Mouse (Mus musculus): ENCODE measurements around the gene Rtraf.
"Not testable (repeated sequence)": the region's sequence is repeated elsewhere in the genome, so short reads cannot be mapped to it uniquely, and the experiment has no call there.

Gene Rtraf

DNA sequence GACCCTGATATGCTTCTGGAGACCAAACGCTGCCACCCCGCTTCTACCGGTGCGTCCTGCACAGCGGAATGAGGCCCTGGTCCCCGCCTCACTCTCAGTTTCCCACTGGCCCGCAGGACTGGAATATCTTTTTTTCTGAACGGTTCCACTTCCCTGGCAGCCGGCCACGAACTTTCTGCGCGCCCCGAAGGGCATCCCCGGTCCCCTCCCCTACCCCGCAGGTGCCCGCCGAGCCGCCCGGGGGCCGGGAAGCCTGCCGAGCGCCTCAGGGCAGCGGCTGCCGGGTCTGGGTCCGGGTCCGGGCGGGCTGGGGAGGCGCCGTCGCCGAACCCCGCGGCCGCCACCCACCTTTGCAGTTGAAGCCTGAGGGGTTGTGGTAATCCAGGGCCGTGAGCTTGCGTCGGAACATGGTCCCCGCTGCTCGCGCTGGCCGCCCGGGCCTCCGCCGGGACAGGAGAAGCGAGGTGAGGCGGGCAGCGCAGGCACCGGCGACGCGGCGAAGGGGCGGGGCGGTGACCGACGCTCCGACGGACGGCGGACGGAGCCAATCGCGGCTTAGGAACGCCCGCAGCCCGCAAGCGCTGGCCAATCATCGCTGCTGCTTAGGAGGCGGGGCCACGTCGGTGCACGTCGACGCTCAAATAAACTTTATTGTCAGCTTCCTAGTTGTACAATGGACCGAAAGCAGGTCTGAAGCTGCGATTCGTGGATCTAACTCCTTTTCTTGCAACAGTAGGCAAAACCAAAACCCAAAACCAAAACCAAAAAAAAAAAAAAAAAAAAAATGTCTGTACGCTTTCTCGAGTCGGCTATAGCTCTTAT, at the start of gene Rtraf:
Gene Rtraf (minus strand): TSS at position 504 of the 822 bp plus-strand sequence.
- in situ Hi-C loops (cut with MboI, MseI) = loop anchor here (25.0 kb wide), 1 partner anchor 236 kb away; the partner anchor contains the start of gene Gm2237

DNA sequence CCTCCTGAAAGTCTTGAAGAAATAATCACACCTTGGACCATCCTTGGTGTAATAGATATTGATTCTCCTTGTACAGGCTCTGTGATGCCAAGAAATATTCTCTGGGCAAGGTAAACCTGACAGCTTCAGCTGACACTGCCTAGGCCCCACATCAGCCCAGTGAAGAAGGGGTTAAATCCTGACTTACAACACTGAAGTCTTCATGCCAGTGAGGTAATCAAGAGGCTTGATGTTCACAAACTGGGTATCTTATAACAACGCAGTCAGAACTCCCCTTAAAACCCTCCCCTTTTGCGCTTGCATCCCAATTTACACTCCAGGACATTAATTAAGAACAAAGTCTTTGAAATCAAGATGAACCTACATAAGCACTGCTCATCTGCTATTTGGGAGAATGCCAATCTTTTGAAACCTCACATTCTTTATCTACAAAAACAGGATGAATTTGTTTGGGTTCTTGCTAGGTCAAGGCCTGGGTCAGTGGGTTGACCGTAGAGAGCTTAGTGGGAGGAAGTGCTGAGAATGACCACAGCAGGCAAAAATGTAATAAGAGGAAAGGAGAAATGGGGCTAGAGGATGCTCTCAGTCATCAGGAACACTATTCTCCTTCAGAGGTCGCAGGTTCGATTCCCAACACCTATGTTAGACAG, 43.8 kb upstream of the Rtraf start:
- in situ Hi-C loops (cut with MboI, MseI) = no loop called here

DNA sequence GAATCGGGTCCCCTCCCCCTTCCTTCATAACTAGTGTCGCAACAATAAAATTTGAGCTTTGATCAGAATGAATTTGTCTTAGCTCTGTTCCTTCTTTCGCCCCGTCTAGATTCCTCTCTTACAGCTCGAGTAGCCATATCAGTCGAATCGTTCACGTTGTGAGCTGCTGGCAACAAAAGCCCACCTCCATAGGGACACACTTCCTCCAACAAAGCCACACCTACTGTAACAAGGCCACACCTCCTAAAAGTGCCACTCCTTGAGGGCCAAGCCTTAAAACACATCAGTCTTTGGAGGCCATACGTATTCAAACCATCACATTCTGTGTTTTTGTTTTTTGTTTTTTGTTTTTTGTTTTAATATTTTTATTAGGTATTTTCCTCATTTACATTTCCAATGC, 41.5 kb upstream of the Rtraf start:
- in situ Hi-C loops (cut with MboI, MseI) = not testable (repeated sequence)

DNA sequence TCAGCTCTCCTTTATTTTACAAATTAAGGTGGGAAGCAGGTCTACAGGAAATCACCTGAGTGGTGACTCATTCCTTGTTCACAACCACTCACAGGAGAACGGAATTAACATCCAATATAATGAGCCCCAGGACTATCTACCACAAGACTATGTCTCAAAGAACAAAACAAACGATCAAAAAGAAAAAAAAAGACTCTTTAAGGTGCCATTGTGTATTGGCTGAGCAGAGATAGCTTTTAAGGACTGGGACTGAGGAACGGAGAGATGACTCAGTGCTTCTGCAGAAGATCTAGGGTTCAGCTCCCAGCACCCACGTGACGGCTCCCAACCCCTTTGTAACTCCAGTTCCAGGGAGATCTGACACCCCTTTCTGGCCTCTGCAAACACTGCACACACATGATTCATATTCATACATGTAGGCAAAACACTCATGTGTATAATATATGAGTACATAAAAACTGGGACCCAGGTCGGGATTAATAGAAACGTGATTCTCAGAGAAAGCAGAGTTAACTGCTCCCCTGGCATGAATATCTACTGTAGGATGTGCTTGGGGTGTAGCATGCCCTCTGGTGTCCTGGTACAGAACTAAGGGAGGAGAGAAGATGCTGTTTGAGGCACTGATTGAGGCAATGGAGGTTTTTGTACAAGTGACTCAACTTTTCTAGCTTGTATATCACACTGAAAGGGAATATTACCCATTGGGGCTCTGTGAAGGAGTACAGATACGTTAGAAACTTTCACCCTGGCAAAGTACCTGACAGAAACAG, 37.9 kb upstream of the Rtraf start:
- in situ Hi-C loops (cut with MboI, MseI) = no loop called here

DNA sequence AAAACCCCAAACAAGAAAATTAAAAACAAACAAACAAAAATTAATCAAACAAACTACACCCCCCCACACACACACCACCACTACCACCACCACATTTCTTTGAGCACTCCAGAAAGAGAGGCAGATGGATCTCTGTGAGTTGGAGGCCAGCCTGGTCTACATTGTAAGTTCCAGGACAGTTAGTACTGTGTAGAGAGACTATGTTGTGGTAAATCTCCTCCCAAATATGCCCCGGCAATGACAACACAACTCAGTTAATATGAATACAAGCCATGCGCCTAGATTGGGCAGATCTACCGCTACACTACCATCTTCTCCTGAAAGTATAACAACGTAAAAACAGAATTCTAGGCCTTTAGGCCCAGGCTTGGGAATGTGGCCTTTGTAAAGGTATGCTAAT, 36.7 kb upstream of the Rtraf start:
- in situ Hi-C loops (cut with MboI, MseI) = no loop called here

DNA sequence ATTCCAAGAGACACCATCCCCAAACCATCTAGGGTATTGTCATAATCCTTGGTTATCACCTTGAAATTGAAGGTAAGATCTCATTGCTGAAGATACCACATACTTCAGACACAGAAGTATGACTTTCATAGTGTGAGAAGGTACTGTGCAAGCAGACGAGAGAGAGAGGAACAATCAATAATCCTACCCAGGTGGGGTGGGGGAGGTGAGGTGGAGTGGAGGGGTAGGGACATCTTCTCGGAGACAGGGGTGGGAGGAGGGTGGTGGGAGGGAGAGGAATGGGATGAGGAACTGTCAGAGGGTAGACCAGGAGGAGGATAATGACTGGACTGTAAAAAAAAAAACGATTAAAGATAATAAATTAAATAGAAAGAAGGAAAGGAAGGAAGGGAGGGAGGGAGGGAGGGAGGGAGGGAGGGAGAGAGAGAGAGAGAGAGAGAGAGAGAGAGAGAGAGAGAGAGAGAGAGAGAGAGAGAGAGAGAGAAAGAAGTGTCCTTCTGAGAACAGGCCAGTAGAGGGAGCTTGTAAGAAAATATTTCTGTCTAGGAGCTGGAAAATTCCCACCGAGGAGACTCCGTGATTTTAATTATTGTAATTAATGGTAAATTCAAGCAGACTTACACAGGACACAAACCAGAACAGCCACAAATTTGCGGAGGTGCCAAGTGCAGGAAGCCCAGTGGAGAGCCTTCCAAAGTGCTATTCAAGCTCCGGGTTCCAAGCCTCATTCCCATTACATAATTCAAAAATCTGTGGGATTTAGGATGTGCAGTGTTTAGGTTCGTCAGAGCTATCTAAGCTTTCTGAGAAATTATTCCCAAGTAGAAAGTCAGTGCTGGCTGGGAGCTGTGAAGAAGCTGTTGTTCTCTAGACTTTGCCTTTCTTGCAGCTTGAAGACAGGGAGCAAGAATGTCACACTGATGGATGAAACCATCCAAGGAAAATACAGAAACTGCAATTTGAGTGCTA, 35.5 kb upstream of the Rtraf start:
- in situ Hi-C loops (cut with MboI, MseI) = no loop called here

DNA sequence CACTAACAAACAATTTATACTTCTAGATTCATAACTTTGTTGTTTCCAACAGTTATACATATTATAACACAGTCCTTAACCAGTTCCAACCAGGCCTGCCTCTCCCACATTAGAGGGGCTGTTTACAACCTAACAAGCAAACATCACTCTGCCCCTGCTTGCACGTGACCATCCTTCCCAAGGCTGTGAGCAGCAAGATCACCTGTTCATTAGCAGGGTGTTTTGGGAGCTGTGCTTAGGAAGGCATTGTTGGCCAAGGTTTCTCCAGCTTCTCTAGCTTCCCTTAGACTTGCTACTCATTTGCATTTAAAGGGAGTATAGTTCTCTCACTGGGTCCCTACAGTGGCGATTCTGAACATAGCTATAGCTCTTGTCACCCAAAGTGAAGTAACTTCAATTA, 34.7 kb upstream of the Rtraf start:
- in situ Hi-C loops (cut with MboI, MseI) = no loop called here

DNA sequence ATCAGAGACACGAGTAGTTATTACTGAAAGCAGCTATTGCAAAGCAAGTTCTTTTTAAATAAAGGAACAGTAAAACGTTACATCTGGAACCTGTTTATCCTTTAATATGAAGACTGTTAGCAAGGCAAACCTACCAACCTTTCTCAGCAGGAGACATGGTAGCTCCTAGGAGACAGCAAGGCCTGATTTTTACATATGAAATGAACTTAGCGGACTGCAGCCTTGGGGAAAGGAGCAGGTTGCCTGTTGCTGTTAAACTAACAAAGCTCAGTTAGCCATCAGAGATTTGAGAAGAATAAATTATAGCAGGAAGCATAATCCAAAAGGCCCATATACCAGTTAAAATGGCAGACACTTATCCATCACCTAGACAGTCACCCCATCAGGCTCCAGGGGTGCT, 29.8 kb upstream of the Rtraf start:
- in situ Hi-C loops (cut with MboI, MseI) = no loop called here

DNA sequence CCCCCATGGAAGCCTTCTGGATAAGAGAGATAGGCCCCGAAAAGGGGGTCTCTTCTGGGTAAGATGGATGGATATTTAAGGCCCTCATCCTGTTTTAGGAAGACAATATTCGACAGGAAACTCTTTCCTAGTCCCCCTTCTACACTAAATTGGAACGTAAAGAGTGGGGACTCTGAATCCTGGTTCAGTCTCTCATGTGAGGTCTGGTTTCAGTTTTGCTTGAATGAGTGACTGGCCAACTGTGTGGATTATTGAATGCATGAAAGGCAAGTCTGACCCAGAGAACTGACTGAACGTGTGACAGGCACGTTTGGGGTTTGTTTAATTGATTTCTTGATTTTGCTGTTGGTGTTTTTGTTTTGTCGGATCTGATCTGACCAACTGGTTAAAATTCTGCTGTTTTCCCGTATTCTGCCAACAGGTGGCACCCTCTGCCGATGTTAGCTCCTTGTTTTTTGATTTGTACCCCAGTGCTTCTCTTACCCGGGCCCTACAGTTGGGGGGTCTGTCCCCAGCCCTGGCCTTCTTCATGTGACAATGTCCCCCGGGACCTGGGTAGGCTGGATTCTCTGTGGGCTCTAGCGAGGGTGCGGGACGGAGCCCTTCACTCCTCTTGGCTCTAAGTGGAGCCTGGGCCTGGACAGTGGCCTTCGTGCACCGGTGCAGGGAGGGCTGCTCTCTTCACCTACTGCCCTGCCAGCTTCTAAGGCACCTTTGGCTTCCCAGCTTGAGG, 16.1 kb upstream of the Rtraf start:
- in situ Hi-C loops (cut with MboI, MseI) = loop anchor here (5.0 to 10.0 kb wide), 2 partner anchors 233 to 415 kb away; no protein-coding TSS in a partner anchor

DNA sequence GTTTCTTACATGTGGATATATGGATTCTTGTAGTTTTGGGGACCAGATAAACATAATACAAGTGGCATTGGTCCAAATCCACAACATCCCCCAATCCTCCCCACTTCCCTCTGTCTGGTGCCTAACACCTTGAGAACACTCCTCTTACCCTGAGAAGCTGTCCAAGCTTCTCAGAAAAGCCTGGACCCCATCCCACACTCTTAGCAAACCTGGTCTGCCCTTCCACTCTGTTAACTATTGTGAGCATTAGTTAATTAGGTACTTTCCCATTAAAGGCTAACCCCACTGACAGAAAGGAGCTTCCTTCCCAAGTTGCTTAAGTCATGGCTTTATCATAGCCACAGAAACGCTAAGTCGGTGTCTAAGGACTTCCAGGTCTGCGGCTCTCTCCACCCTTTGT, 12.7 kb upstream of the Rtraf start:
- in situ Hi-C loops (cut with MboI, MseI) = loop anchor here (5.0 to 10.0 kb wide), 2 partner anchors 236 to 419 kb away; no protein-coding TSS in a partner anchor

DNA sequence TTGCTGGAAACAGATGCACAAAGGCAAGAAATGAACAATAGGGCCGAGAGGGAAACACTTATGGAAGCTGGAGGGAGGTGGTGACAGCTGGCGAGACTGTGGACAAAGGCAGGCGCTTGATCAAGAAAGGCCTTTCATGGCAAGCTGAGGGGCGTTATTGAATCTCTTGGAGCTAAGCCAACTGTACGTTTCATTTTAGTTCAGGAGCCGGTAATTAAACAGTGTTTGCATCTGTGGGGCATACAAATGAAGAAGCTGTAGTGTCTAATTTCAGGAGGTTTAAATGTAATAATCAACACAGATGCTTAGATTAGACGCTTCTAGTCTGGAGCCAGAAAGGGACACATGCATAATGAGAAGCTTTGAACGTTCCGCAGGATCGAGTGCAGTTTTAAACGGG, 1.9 kb upstream of the Rtraf start:
- in situ Hi-C loops (cut with MboI, MseI) = no loop called here

DNA sequence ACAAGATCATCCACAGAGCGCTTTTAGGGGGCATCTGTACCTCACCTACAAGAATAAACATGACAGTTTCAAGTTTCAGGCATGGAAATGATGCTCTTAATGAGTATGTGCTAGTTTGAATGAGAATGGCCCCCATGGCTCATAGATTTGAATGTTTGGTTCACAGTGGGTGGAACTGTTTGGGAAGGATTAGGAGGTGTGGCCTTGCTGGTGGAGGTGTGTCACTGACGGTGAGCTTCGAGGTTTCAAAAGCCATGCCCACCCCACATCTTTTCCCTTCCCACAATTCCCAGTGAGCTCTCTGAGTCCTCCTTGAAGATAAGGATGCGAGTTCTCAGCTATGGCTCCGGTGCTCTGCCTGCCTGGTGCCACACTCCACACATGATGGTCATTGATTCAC, 1.9 kb downstream of the Rtraf start:
- in situ Hi-C loops (cut with MboI, MseI) = loop anchor here (25.0 kb wide), 1 partner anchor 234 kb away; the partner anchor contains the start of gene Gm2237

DNA sequence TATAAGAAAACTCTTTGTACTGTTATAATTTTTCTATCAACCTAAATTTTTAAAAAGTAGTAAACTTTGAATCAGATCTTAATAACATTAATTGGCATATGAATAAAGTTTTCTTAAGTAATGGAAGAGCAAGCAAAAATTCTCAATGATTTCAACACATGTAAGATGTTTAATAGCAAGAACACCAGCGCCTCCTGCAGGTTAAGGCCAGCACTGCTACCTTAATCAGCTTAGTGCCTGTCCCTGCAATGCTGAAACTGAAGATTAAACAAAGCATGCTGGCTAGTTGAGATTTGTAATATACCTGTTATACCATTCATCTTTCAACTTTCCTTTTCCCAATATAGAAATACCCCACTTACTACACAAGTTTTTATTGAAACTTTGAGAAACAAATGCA, 5.7 kb downstream of the Rtraf start:
- in situ Hi-C loops (cut with MboI, MseI) = loop anchor here (25.0 kb wide), 1 partner anchor 231 kb away; the partner anchor contains the start of gene Gm2237

DNA sequence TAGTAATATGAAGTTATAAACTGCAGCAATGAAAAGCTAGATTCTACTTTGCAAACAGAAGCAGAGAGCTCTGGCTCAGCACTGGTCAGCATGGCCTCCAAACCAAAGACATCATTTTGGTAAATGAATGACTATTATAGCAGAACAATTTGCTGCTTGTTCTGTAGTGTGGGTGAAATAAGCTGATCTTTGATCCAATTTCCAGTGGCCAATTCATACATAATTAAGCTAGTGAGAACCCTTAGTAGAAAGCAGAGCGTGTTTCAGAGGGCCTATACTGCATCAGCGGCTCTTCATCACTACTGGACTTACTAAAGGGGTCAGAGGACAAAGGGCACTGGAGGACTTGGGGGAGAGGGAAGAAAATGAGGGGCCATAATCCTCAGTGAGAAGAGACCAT, 10.6 kb downstream of the Rtraf start:
- in situ Hi-C loops (cut with MboI, MseI) = loop anchor here (25.0 kb wide), 1 partner anchor 226 kb away; the partner anchor contains the start of gene Gm2237

DNA sequence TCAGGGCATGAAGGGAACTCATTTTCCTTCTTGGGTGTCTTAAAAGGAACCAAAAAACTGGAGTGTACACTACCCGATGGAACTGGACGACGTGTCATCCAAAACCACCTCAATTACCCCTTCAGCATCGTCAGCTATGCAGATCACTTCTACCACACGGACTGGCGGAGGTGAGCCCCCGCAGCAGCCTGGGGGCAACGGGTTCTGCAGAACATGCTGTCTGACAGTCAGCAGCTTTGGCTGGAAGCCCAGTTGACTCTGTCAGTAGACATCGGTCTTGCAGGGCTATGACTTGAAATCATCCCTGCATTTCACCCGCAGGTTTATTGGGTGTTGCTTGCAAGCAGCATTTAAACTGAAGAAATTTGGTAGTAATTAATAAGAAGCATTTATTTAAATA, 13.7 kb downstream of the Rtraf start:
- in situ Hi-C loops (cut with MboI, MseI) = loop anchor here (5.0 to 25.0 kb wide), 2 partner anchors 103 to 223 kb away; partner anchors contain the start of gene Gm2237

DNA sequence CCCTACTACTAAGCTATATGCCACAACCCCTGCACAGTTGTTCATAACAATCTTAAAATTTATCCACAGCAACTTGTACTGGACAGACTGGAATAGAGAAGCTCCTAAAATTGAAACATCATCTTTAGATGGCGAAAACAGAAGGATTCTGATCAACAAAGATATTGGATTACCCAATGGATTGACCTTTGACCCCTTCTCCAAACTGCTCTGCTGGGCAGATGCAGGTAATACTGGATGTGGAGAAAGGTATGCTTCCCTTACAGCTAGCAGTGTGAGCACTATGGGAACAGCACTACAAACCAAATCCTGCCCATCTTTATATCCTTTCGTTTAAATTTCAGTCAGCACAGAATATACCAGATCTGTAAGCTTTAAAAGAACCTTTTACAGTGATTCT, 15.8 kb downstream of the Rtraf start:
- in situ Hi-C loops (cut with MboI, MseI) = loop anchor here (5.0 to 25.0 kb wide), 2 partner anchors 101 to 221 kb away; partner anchors contain the start of gene Gm2237

DNA sequence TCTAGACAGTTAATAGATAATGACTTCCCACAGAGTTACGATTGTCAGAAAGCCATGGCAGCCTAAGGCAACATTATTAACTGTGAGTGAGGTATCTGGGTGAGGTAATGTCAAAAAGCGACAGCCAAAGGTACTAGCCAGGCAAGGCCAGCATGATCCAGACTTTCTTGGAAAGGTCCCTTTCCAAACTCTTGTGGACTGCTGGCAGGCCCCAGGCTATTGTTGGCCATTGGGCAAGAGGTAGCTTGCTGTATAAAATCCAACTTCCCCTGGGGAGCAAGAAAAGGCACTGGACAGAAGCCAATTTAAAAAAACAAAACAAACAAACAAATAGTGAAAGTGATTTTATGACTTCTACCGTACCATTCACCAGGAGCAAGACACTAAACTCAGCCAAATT, 16.3 kb downstream of the Rtraf start:
- in situ Hi-C loops (cut with MboI, MseI) = loop anchor here (5.0 to 25.0 kb wide), 2 partner anchors 100 to 220 kb away; partner anchors contain the start of gene Gm2237

DNA sequence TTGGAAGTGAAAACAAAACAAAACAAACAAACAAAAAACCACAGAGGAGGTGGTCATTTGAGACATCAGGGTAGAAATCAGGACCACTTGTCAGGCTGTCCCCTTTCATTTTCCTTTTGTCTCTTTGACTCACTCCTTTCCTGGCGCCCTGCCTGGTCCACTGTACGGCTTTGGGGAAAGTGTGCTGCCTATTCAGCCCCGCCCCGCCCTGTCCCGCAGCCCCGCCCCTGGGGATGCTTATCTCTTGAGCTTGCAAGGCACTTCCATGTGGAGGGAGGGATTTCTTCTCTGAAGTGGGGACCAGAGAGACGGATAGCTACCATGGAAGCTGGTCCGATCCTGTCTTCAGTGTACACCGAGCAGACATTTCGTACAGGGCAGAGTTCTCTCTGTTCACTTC, 20.0 kb downstream of the Rtraf start:
- in situ Hi-C loops (cut with MboI, MseI) = loop anchor here (25.0 kb wide), 1 partner anchor 216 kb away; the partner anchor contains the start of gene Gm2237

DNA sequence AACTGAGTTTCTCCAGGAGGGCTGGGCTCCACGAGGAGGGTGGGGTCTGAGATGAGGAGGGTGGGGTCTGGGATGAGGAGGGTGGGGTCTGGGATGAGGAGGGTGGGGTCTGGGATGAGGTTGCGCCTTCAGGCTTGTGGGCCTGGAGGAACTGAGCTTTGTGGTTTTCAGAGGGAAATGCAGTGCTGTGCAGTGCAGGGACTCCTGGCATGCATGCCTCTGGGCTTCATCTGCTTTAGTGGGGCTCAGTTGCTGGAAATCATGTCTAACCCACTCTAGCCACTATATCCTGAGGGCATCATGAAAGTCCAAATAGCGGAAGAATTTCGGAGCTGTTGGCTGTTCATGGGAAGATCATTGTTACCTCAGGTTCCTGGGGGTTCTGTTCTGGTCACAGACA, 20.4 kb downstream of the Rtraf start:
- in situ Hi-C loops (cut with MboI, MseI) = loop anchor here (25.0 kb wide), 1 partner anchor 216 kb away; the partner anchor contains the start of gene Gm2237

All from T-helper 1 cell (primary cell).